Mouse (Mus musculus): ENCODE results near the gene Lrsam1. TPM values are rescaled to one million over a fixed set of nuclear protein-coding genes. Genes with fewer than 3 reads are reported as not detected.

Lrsam1 gene
- polyA plus RNA-seq, 1 experiment from 2014 or later: 7.8 TPM

- peaks cover 3% of the 10 kb centered on the region; the same call in 1 of the 2 replicates for H3K36me3 ChIP-seq (ENCODE audit: control insufficient read depth, insufficient read depth, low read length)
- no peak overlapping the region for H3K9ac ChIP-seq (replicated peaks; ENCODE audit: low read depth, low read length)
- WGBS: 90% methylated on average over 2 of the region's 2 CpGs
These were observed 6.8 kb downstream of the Lrsam1 start for GRCm38 (mm10) chr2:32954581-32954980.

DNA sequence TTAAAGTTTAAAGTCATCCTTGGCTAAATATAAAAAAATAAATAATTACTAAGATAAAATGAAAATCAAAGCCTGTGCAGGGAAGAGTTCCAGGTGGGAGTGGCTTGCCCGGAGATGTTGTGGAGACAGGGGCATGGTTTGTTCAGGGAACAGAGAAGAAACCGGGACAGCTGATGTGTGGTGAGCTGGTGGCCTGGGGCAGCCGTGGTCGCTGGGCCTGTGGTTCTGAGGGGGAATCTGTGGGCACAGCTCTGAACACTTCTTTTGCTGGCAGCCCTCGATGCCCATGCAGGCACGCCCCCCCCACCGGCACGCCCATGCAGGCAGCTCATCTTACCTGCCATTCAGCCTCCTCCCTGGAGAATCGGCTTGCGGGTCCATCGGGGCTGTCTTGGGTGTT, 14.0 kb downstream of the Lrsam1 start:
- Histone ChIP-seq H3K36me3 (ENCODE audit: control insufficient read depth, insufficient read depth, low read length) (peaks cover 24% of the 10 kb centered on the region), H3K27ac (ENCODE audit: low read length) (no peak overlapping the region), H3K9ac (replicated peaks; ENCODE audit: low read depth, low read length) (no peak overlapping the region), H3K4me2 (replicated peaks; ENCODE audit: low read depth, low read length) (no peak overlapping the region), H3K27me3 (ENCODE audit: control insufficient read depth, insufficient read depth, low read length) (no peaks in the 10 kb centered on the region), H3K4me3 (ENCODE audit: low read depth, low read length) (no peak overlapping the region), H3K9me3 (ENCODE audit: control insufficient read depth, low read depth, low read length) (no peaks in the 10 kb centered on the region), H3K4me1 (ENCODE audit: control insufficient read depth, insufficient read depth, low read length) (no peaks in the 10 kb centered on the region)
- WGBS: 88% methylated on average over 11 of the region's 11 CpGs
- 0 out of 2 replicates have a peak, but pooled peaks have one; percentile 18 for ATAC-seq (ENCODE audit: insufficient number of reproducible peaks, insufficient read depth, low FRiP score, low read depth)

More at GRCm38 (mm10) chr2:32954581-32954980, 6.8 kb downstream of the Lrsam1 start:
- Histone ChIP-seq H3K4me3 (ENCODE audit: low read depth, low read length) (no peak overlapping the region), H3K27ac (ENCODE audit: low read length) (no peak overlapping the region), H3K9me3 (ENCODE audit: control insufficient read depth, low read depth, low read length) (no peaks in the 10 kb centered on the region), H3K4me2 (replicated peaks; ENCODE audit: low read depth, low read length) (no peak overlapping the region), H3K4me1 (ENCODE audit: control insufficient read depth, insufficient read depth, low read length) (no peaks in the 10 kb centered on the region), H3K27me3 (ENCODE audit: control insufficient read depth, insufficient read depth, low read length) (no peaks in the 10 kb centered on the region)
- no peak for ATAC-seq (ENCODE audit: insufficient number of reproducible peaks, insufficient read depth, low FRiP score, low read depth)

DNA sequence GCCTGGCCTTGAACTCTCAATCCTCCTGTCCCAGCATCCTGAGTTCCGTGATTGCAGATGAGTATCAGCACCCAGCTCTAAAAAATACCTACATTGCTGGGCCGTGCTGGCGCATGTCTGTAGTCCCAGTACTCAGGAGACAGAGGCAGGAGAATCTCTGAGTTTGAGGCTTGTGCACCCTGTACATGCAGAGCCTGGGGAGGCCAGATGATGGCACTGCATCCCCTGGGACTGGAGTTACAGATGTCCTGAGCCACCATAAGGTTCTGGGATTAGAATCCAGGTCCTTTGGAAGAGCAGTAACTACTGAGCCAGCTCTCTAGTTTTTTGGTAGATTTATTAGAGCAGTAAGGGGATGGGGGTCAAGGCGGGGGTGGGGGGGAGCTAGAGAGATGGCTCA, 20.9 kb downstream of the Lrsam1 start:
- Histone ChIP-seq H3K4me3 (ENCODE audit: low read depth, low read length) (no peak overlapping the region), H3K9ac (replicated peaks; ENCODE audit: low read depth, low read length) (no peak overlapping the region), H3K36me3 (ENCODE audit: control insufficient read depth, insufficient read depth, low read length) (peaks cover 34% of the 10 kb centered on the region), H3K27me3 (ENCODE audit: control insufficient read depth, insufficient read depth, low read length) (no peaks in the 10 kb centered on the region), H3K9me3 (ENCODE audit: control insufficient read depth, low read depth, low read length) (no peaks in the 10 kb centered on the region), H3K4me1 (ENCODE audit: control insufficient read depth, insufficient read depth, low read length) (no peaks in the 10 kb centered on the region), H3K4me2 (replicated peaks; ENCODE audit: low read depth, low read length) (no peak overlapping the region), H3K27ac (ENCODE audit: low read length) (no peak overlapping the region)
- ATAC-seq (ENCODE audit: insufficient number of reproducible peaks, insufficient read depth, low FRiP score, low read depth): no peak
- WGBS: 92% methylated on average over 4 of the region's 4 CpGs

DNA sequence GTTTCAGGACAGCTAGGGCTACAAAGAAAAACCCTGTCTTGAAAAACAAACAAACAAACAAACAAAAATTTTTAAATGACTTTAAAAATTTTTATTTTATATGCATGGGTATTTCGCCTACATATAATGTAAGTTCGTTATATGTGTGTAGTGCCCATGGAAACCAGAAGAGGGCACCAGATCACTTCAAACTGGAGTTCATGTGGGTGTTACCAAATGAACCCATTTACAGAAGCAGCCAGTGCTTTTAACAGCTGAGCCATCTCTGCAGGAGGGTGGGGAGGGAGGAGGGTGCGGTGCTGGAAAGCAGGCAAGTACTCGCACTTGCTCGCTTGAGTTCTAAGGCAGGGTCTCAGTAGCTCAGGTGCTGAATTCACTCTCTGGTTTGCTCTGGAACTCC, 22.0 kb downstream of the Lrsam1 start:
- no peak overlapping the region for H3K27ac ChIP-seq (ENCODE audit: low read length)
- H3K4me2 ChIP-seq (replicated peaks; ENCODE audit: low read depth, low read length): no peak overlapping the region
- no peak overlapping the region for H3K9ac ChIP-seq (replicated peaks; ENCODE audit: low read depth, low read length)
- no peak for ATAC-seq (ENCODE audit: insufficient number of reproducible peaks, insufficient read depth, low FRiP score, low read depth)
- H3K36me3 ChIP-seq (ENCODE audit: control insufficient read depth, insufficient read depth, low read length): peaks cover 28% of the 10 kb centered on the region
- no peaks in the 10 kb centered on the region for H3K9me3 ChIP-seq (ENCODE audit: control insufficient read depth, low read depth, low read length)
- 69% methylated on average over 5 of the region's 5 CpGs for WGBS
- no peaks in the 10 kb centered on the region for H3K4me1 ChIP-seq (ENCODE audit: control insufficient read depth, insufficient read depth, low read length)
- H3K4me3 ChIP-seq (ENCODE audit: low read depth, low read length): no peak overlapping the region
- no peaks in the 10 kb centered on the region for H3K27me3 ChIP-seq (ENCODE audit: control insufficient read depth, insufficient read depth, low read length)

DNA sequence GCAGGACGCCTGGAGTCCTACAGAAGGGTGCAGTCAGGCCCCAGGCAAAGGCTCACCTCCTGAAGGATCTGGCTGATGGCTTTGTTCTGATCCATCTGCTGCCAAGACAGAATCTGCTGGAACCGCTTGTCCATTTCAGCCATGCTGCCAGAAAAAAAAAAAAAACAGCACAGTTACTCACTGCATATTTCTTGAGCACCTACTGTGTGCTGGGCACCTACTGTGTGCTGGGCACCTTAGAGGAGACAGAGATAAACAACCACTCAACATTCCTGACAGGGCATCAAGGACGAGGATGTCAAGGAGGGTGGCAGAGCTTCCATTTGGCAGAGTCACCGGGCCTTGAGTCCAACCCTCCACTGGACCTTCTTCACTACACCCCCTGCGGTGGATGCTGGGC, 22.7 kb downstream of the Lrsam1 start:
- no peak overlapping the region for H3K4me3 ChIP-seq (ENCODE audit: low read depth, low read length)
- H3K36me3 ChIP-seq (ENCODE audit: control insufficient read depth, insufficient read depth, low read length): peaks cover 28% of the 10 kb centered on the region; the same call in 1 of the 2 replicates
- H3K4me1 ChIP-seq (ENCODE audit: control insufficient read depth, insufficient read depth, low read length): no peaks in the 10 kb centered on the region
- no peak overlapping the region for H3K4me2 ChIP-seq (replicated peaks; ENCODE audit: low read depth, low read length)
- no peak overlapping the region for H3K9ac ChIP-seq (replicated peaks; ENCODE audit: low read depth, low read length)
- H3K27me3 ChIP-seq (ENCODE audit: control insufficient read depth, insufficient read depth, low read length): no peaks in the 10 kb centered on the region
- 93% methylated on average over 5 of the region's 5 CpGs for WGBS
- H3K9me3 ChIP-seq (ENCODE audit: control insufficient read depth, low read depth, low read length): no peaks in the 10 kb centered on the region
- no peak for ATAC-seq (ENCODE audit: insufficient number of reproducible peaks, insufficient read depth, low FRiP score, low read depth)
- H3K27ac ChIP-seq (ENCODE audit: low read length): no peak overlapping the region

DNA sequence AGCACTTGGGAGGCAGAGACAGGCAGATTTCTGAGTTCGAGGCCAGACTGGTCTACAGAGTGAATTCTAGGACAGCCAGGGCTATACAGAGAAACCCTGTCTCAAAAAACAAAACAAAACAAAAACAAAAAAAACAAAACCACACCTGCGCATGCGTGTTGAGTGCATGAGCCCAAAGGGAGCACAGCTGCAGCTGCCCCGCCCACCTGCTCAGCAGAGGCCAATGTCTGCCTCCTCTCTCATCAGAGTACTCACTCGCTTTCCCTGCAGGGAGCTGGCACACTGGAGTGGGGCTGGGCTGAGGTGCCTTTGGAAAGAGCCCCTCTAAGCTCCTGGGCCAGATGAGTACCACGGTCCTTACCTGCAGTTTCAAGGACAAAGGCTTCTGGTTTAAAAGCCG, 29.7 kb downstream of the Lrsam1 start:
- Histone ChIP-seq H3K9ac (replicated peaks; ENCODE audit: low read depth, low read length) (no peak overlapping the region), H3K4me3 (ENCODE audit: low read depth, low read length) (no peak overlapping the region), H3K4me1 (ENCODE audit: control insufficient read depth, insufficient read depth, low read length) (peaks cover 4% of the 10 kb centered on the region; the same call in 1 of the 2 replicates), H3K27ac (ENCODE audit: low read length) (no peak overlapping the region), H3K9me3 (ENCODE audit: control insufficient read depth, low read depth, low read length) (no peaks in the 10 kb centered on the region), H3K36me3 (ENCODE audit: control insufficient read depth, insufficient read depth, low read length) (peaks cover 17% of the 10 kb centered on the region; the same call in 1 of the 2 replicates), H3K4me2 (replicated peaks; ENCODE audit: low read depth, low read length) (no peak overlapping the region), H3K27me3 (ENCODE audit: control insufficient read depth, insufficient read depth, low read length) (no peaks in the 10 kb centered on the region)
- no peak for ATAC-seq (ENCODE audit: insufficient number of reproducible peaks, insufficient read depth, low FRiP score, low read depth)
- WGBS: 76% methylated on average over 7 of the region's 7 CpGs

- Histone ChIP-seq H3K4me1 (ENCODE audit: control insufficient read depth, insufficient read depth, low read length) (peaks cover 4% of the 10 kb centered on the region; the same call in 1 of the 2 replicates), H3K9ac (replicated peaks; ENCODE audit: low read depth, low read length) (no peak overlapping the region), H3K27me3 (ENCODE audit: control insufficient read depth, insufficient read depth, low read length) (no peaks in the 10 kb centered on the region), H3K27ac (ENCODE audit: low read length) (no peak overlapping the region), H3K4me2 (replicated peaks; ENCODE audit: low read depth, low read length) (no peak overlapping the region), H3K9me3 (ENCODE audit: control insufficient read depth, low read depth, low read length) (no peaks in the 10 kb centered on the region), H3K36me3 (ENCODE audit: control insufficient read depth, insufficient read depth, low read length) (peaks cover 19% of the 10 kb centered on the region; the same call in 1 of the 2 replicates), H3K4me3 (ENCODE audit: low read depth, low read length) (no peak overlapping the region)
- no peak for ATAC-seq (ENCODE audit: insufficient number of reproducible peaks, insufficient read depth, low FRiP score, low read depth)
- whole genome bisulfite sequencing: 87% methylated on average over 19 of the region's 19 CpGs
These were observed 32.2 kb downstream of the Lrsam1 start for GRCm38 (mm10) chr2:32928947-32929829.

GRCm38 (mm10) chr2:32928235-32928946, 33.0 kb downstream of the Lrsam1 start:
- Histone ChIP-seq H3K9me3 (ENCODE audit: control insufficient read depth, low read depth, low read length) (no peaks in the 10 kb centered on the region), H3K9ac (replicated peaks; ENCODE audit: low read depth, low read length) (no peak overlapping the region), H3K27ac (ENCODE audit: low read length) (no peak overlapping the region), H3K4me3 (ENCODE audit: low read depth, low read length) (no peak overlapping the region), H3K27me3 (ENCODE audit: control insufficient read depth, insufficient read depth, low read length) (no peaks in the 10 kb centered on the region), H3K36me3 (ENCODE audit: control insufficient read depth, insufficient read depth, low read length) (peaks cover 24% of the 10 kb centered on the region), H3K4me2 (replicated peaks; ENCODE audit: low read depth, low read length) (no peak overlapping the region), H3K4me1 (ENCODE audit: control insufficient read depth, insufficient read depth, low read length) (peaks cover 4% of the 10 kb centered on the region; the same call in 1 of the 2 replicates)
- WGBS: 31% methylated on average over 10 of the region's 10 CpGs
- peak; percentile 56; the same call in 1 of the 2 replicates for ATAC-seq (ENCODE audit: insufficient number of reproducible peaks, insufficient read depth, low FRiP score, low read depth)

All from stomach, embryonic 14.5 days (tissue).